Mouse (Mus musculus): ENCODE results near the gene Thsd1. TPM values are rescaled to one million over a fixed set of nuclear protein-coding genes. Genes with fewer than 3 reads are reported as not detected.

The Thsd1 gene
- polyA plus RNA-seq, 1 experiment from 2014 or later = 4.4 TPM

DNA sequence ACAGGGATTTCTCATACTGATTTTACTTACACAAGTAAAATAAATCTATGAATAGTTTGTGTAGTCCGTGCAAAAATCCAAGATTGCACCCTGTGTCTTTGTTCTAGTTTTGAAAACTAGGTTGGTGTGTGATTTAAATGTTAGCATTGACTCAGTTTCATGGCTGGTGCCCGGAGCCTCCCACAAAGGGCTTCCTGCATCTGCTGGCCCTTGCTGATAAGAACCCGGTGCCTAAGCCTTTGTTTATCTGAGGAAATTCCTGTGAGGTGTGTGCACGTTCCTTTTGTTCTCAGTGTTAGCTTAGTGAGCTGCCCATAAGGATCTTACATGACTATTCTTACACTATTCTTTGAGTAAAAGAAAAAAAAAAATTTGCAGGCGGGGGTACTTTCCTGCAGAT is 18.1 kb upstream of the Thsd1 start:
- WGBS = 81% methylated on average over 5 of the region's 5 CpGs
- peaks cover 26% of the 10 kb centered on the region for H3K36me3 ChIP-seq (ENCODE audit: control insufficient read depth, insufficient read depth, low read length)

DNA sequence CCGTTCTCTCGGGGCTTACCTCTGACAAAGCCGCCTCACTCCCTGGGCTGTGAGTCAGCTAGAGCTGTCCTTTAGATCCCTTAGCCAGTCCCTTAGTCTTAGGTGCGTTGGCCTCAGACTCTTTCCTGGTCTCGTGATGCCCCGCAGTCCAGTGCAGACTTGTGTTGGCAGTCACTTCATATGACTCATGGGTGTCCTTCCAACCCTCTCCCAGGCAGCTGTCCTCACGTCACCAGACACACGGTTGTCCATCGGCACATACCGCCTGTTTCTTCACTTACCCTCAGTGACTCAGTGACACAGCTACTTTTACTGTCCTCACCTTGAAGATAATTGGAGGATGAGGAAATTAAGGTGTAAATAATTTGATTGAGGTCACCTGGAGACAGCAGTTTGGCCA is 12.3 kb upstream of the Thsd1 start:
- Histone ChIP-seq H3K9ac (replicated peaks; ENCODE audit: low read depth, low read length) (no peak overlapping the region), H3K4me1 (ENCODE audit: control insufficient read depth, insufficient read depth, low read length) (no peaks in the 10 kb centered on the region), H3K4me2 (ENCODE audit: low read depth, low read length) (no peak overlapping the region), H3K27ac (ENCODE audit: low read depth, low read length) (no peak overlapping the region), H3K27me3 (ENCODE audit: control insufficient read depth, insufficient read depth, low read length) (no peaks in the 10 kb centered on the region), H3K36me3 (ENCODE audit: control insufficient read depth, insufficient read depth, low read length) (peaks cover 38% of the 10 kb centered on the region), H3K9me3 (ENCODE audit: control insufficient read depth, low read length) (no peaks in the 10 kb centered on the region), H3K4me3 (ENCODE audit: low read depth, low read length) (no peak overlapping the region)
- no peak for ATAC-seq (ENCODE audit: low read depth)
- 98% methylated on average over 10 of the region's 10 CpGs for WGBS

More for the DNA sequence above, 18.1 kb upstream of the Thsd1 start:
- H3K9me3 ChIP-seq (ENCODE audit: control insufficient read depth, low read length) = no peaks in the 10 kb centered on the region
- H3K27me3 ChIP-seq (ENCODE audit: control insufficient read depth, insufficient read depth, low read length) = no peaks in the 10 kb centered on the region
- ATAC-seq (ENCODE audit: low read depth) = no peak
- H3K9ac ChIP-seq (replicated peaks; ENCODE audit: low read depth, low read length) = no peak overlapping the region
- H3K4me2 ChIP-seq (ENCODE audit: low read depth, low read length) = no peak overlapping the region
- H3K4me1 ChIP-seq (ENCODE audit: control insufficient read depth, insufficient read depth, low read length) = no peaks in the 10 kb centered on the region
- H3K27ac ChIP-seq (ENCODE audit: low read depth, low read length) = no peak overlapping the region
- no peak overlapping the region for H3K4me3 ChIP-seq (ENCODE audit: low read depth, low read length)

DNA sequence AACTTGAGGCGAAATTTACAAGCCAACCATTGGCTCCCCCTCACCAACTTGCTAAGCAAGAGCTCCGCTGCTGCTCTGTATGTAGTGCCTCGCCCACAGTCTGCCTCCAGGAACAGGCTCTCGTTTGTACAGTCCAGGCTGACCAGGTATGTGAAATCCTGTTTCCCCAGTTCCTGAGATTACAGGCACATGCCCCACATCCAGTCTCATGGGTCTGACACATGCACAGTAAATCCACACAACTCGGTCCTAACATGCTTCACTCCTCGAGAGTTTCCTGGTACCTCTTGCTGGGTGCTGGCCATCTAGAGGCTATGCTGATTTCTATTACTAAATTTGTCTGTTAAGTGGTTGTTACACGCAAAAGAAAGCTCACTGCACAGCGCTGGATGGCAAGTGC is 752 bp upstream of the Thsd1 start:
- WGBS = 69% methylated on average over 8 of the region's 8 CpGs
- Histone ChIP-seq H3K9me3 (ENCODE audit: control insufficient read depth, low read length) (no peaks in the 10 kb centered on the region), H3K27ac (ENCODE audit: low read depth, low read length) (no peak overlapping the region), H3K4me3 (ENCODE audit: low read depth, low read length) (no peak overlapping the region), H3K4me2 (ENCODE audit: low read depth, low read length) (no peak overlapping the region), H3K36me3 (ENCODE audit: control insufficient read depth, insufficient read depth, low read length) (no peaks in the 10 kb centered on the region), H3K9ac (replicated peaks; ENCODE audit: low read depth, low read length) (no peak overlapping the region), H3K4me1 (ENCODE audit: control insufficient read depth, insufficient read depth, low read length) (no peaks in the 10 kb centered on the region), H3K27me3 (ENCODE audit: control insufficient read depth, insufficient read depth, low read length) (peaks cover 5% of the 10 kb centered on the region; the same call in 1 of the 2 replicates)
- ATAC-seq (ENCODE audit: low read depth) = no peak

DNA sequence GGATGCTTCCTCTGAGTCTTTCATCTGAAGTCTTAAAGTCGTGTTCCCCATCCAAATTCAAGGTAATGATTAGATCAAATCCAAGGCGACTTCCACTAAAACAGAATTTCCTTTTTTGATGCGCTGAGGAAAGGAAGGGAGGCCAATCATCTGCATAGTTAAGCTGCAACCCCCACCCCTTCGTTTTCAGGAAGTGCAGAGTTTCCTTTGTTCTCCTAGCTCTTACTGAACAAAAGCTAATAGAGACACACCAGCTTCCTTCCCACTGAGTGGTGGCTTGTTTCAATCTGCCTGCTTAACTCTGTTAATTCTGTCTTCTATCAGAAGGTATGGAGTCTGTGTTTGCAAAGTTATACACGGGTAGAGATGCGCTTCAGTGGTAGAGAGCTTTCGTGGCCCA is 1.5 kb downstream of the Thsd1 start:
- no peak overlapping the region for H3K4me3 ChIP-seq (ENCODE audit: low read depth, low read length)
- H3K4me1 ChIP-seq (ENCODE audit: control insufficient read depth, insufficient read depth, low read length) = no peaks in the 10 kb centered on the region
- no peaks in the 10 kb centered on the region for H3K36me3 ChIP-seq (ENCODE audit: control insufficient read depth, insufficient read depth, low read length)
- peaks cover 5% of the 10 kb centered on the region; the same call in 1 of the 2 replicates for H3K27me3 ChIP-seq (ENCODE audit: control insufficient read depth, insufficient read depth, low read length)
- ATAC-seq (ENCODE audit: low read depth) = no peak
- H3K9me3 ChIP-seq (ENCODE audit: control insufficient read depth, low read length) = no peaks in the 10 kb centered on the region
- no peak overlapping the region for H3K27ac ChIP-seq (ENCODE audit: low read depth, low read length)
- no peak overlapping the region for H3K9ac ChIP-seq (replicated peaks; ENCODE audit: low read depth, low read length)
- whole genome bisulfite sequencing = 43% methylated on average over 7 of the region's 7 CpGs
- H3K4me2 ChIP-seq (ENCODE audit: low read depth, low read length) = no peak overlapping the region

DNA sequence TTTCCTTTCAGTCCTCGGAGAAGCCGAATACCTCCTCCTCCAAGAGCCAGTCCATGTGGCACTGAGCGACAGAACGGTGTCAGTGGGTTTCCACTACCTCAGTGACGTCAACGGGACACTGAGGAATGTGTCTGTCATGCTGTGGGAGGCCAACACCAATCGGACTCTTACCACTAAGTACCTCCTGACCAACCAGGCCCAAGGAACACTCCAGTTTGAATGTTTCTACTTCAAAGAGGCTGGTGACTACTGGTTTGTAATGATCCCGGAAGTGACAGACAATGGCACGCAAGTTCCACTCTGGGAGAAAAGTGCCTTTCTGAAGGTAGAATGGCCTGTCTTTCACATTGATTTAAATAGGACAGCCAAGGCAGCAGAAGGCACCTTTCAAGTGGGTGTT is 15.9 kb downstream of the Thsd1 start:
- Histone ChIP-seq H3K27ac (ENCODE audit: low read depth, low read length) (no peak overlapping the region), H3K9me3 (ENCODE audit: control insufficient read depth, low read length) (no peaks in the 10 kb centered on the region), H3K4me2 (ENCODE audit: low read depth, low read length) (no peak overlapping the region), H3K4me3 (ENCODE audit: low read depth, low read length) (no peak overlapping the region), H3K4me1 (ENCODE audit: control insufficient read depth, insufficient read depth, low read length) (no peaks in the 10 kb centered on the region), H3K27me3 (ENCODE audit: control insufficient read depth, insufficient read depth, low read length) (no peaks in the 10 kb centered on the region), H3K9ac (replicated peaks; ENCODE audit: low read depth, low read length) (no peak overlapping the region), H3K36me3 (ENCODE audit: control insufficient read depth, insufficient read depth, low read length) (no peaks in the 10 kb centered on the region)
- whole genome bisulfite sequencing = 90% methylated on average over 9 of the region's 9 CpGs
- ATAC-seq (ENCODE audit: low read depth) = no peak

DNA sequence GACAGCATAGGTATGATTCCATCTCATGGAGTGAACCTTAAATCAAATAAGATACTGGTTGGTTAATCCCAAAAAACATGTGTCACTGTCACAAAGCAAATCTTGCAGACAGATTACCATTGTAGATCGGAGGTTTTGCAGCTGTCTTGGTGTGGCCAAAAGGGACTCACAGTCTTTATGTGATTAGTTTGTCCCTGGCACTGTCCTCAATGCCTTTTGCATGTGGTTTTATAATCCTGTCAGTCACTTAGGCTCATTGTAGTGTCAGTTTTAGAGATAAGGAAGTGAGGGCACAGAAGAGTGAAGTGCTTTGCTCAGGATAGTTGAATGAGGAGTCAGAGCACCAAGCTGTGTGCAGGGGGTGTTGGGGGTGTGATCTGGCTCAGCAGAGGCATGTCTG is 18.6 kb downstream of the Thsd1 start:
- H3K4me1 ChIP-seq (ENCODE audit: control insufficient read depth, insufficient read depth, low read length) = no peaks in the 10 kb centered on the region
- H3K27ac ChIP-seq (ENCODE audit: low read depth, low read length) = no peak overlapping the region
- no peaks in the 10 kb centered on the region for H3K9me3 ChIP-seq (ENCODE audit: control insufficient read depth, low read length)
- no peak overlapping the region for H3K4me2 ChIP-seq (ENCODE audit: low read depth, low read length)
- H3K9ac ChIP-seq (replicated peaks; ENCODE audit: low read depth, low read length) = no peak overlapping the region
- ATAC-seq (ENCODE audit: low read depth) = no peak
- H3K4me3 ChIP-seq (ENCODE audit: low read depth, low read length) = no peak overlapping the region
- WGBS = 74% methylated on average over 1 of the region's 1 CpGs
- H3K27me3 ChIP-seq (ENCODE audit: control insufficient read depth, insufficient read depth, low read length) = no peaks in the 10 kb centered on the region
- no peaks in the 10 kb centered on the region for H3K36me3 ChIP-seq (ENCODE audit: control insufficient read depth, insufficient read depth, low read length)

DNA sequence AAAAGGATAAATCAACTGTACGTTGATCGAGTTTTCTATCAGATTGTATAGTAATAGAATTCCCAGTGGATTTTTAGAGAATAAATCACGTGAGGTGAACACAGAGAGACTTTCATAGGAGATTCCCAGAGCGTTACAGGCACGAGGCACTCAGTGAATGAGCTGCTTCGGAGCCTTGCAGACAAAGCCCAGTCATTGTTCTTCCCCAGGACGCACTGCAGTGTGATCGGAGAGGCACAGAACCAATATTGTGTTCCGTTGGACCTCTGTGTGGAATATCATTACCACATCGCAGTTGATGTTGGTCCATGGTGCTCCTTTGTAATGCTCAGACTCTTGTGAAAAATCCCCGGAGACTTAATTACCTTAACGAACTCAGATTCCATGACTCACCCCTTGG is 20.8 kb downstream of the Thsd1 start:
- no peak overlapping the region for H3K27ac ChIP-seq (ENCODE audit: low read depth, low read length)
- no peaks in the 10 kb centered on the region for H3K27me3 ChIP-seq (ENCODE audit: control insufficient read depth, insufficient read depth, low read length)
- no peak for ATAC-seq (ENCODE audit: low read depth)
- no peak overlapping the region for H3K9ac ChIP-seq (replicated peaks; ENCODE audit: low read depth, low read length)
- H3K36me3 ChIP-seq (ENCODE audit: control insufficient read depth, insufficient read depth, low read length) = no peaks in the 10 kb centered on the region
- H3K4me2 ChIP-seq (ENCODE audit: low read depth, low read length) = no peak overlapping the region
- H3K4me3 ChIP-seq (ENCODE audit: low read depth, low read length) = no peak overlapping the region
- WGBS = 67% methylated on average over 12 of the region's 12 CpGs
- H3K4me1 ChIP-seq (ENCODE audit: control insufficient read depth, insufficient read depth, low read length) = no peaks in the 10 kb centered on the region
- H3K9me3 ChIP-seq (ENCODE audit: control insufficient read depth, low read length) = no peaks in the 10 kb centered on the region

DNA sequence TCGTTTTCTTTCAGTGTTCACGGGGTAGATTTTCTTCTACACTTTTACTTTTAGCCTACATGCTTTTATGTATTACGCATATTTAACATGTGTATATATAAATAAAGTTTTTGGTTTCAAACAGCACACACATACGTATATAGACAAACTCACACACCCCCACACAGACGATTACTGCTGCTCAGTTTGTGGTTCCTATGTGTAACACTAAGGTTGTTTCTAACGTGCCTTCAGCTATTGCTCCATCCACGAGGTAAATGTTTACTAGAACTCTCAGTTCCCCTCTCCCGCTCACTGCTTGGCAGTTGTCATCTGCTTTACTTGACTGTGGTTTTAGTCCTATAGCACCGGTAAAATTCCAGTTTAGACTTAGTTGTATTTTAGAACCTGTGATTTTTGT is 22.0 kb downstream of the Thsd1 start:
- Histone ChIP-seq H3K36me3 (ENCODE audit: control insufficient read depth, insufficient read depth, low read length) (no peaks in the 10 kb centered on the region), H3K9ac (replicated peaks; ENCODE audit: low read depth, low read length) (no peak overlapping the region), H3K27ac (ENCODE audit: low read depth, low read length) (no peak overlapping the region), H3K27me3 (ENCODE audit: control insufficient read depth, insufficient read depth, low read length) (no peaks in the 10 kb centered on the region), H3K4me1 (ENCODE audit: control insufficient read depth, insufficient read depth, low read length) (no peaks in the 10 kb centered on the region), H3K4me3 (ENCODE audit: low read depth, low read length) (no peak overlapping the region), H3K9me3 (ENCODE audit: control insufficient read depth, low read length) (peaks cover 2% of the 10 kb centered on the region; the same call in 1 of the 2 replicates), H3K4me2 (ENCODE audit: low read depth, low read length) (no peak overlapping the region)
- no peak for ATAC-seq (ENCODE audit: low read depth)
- 85% methylated on average over 9 of the region's 9 CpGs for WGBS

DNA sequence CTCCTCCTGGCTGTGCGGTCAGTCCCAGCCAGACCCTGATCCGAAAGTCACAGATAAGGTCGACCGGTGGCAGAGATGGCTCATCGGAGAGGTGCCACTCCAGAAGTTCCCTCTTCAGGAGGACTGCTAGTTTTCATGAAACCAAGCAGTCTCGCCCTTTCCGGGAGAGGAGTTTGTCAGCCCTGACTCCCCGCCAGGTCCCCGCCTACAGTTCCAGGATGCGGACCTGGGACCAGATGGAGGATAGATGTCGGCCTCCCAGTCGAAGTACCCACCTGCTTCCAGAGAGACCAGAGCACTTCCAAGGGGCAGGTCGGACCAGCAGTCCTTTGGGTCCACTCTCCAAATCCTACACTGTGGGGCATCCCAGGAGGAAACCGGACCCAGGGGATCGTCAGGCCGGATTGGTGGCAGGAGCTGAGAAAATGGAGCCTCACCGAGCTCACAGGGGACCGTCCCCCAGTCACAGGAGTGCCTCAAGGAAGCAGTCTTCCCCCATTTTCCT is 31.9 kb downstream of the Thsd1 start:
- Histone ChIP-seq H3K4me3 (ENCODE audit: low read depth, low read length) (no peak overlapping the region), H3K9ac (replicated peaks; ENCODE audit: low read depth, low read length) (no peak overlapping the region), H3K4me2 (ENCODE audit: low read depth, low read length) (no peak overlapping the region), H3K4me1 (ENCODE audit: control insufficient read depth, insufficient read depth, low read length) (no peaks in the 10 kb centered on the region), H3K9me3 (ENCODE audit: control insufficient read depth, low read length) (peaks cover 6% of the 10 kb centered on the region; the same call in 1 of the 2 replicates), H3K27me3 (ENCODE audit: control insufficient read depth, insufficient read depth, low read length) (no peaks in the 10 kb centered on the region), H3K36me3 (ENCODE audit: control insufficient read depth, insufficient read depth, low read length) (no peaks in the 10 kb centered on the region), H3K27ac (ENCODE audit: low read depth, low read length) (no peak overlapping the region)
- 90% methylated on average over 18 of the region's 18 CpGs for WGBS
- no peak for ATAC-seq (ENCODE audit: low read depth)

Measured in neural tube, embryonic 14.5 days (tissue).